Mouse (Mus musculus): ENCODE measurements at regions not wholly inside any gene's neighbourhood (a gene's known extent, or its start where the extent isn't known, plus 50 kb on each side); places are given as distances from the start of the nearest gene placed in this dataset.
A peak's percentile ranks its signal among the peaks of the same experiment; 100 is the strongest.
"Not testable (repeated sequence)": the region's sequence is repeated elsewhere in the genome, so short reads cannot be mapped to it uniquely, and the experiment has no call there.

DNA sequence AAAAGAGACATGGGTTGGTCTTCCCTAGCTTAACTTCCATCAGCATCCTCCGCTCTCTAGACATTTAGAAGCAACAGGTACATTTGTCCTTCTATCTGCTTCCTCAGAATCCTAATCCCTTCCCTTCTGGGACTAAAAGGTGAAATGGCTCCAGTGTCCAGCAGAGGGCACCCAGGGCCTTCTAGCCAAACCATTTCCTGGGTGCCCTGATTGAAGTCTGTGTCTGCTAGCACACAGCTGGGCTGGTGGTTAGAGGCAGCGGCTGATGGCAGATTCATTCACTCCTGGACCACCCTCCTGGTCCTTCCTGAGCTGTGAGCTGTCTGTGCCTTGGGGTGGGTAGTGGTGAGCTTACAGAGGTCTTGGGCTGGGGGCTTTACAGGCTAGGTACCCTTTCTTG is 76.5 kb upstream of the Col13a1 start:
- no peaks in the 10 kb centered on the region for H3K27me3 ChIP-seq (ENCODE audit: control insufficient read depth, insufficient read depth, low read length, poor library complexity, severe bottlenecking)
- no peaks in the 10 kb centered on the region for H3K36me3 ChIP-seq (ENCODE audit: control insufficient read depth, insufficient read depth, low read length, poor library complexity, severe bottlenecking)
- DNase-seq (ENCODE audit: low read depth, low spot score): peak; percentile 3

GRCm38 (mm10) chr10:62049782-62050192 is 70.9 kb upstream of the Col13a1 start:
- DNase-seq (ENCODE audit: low read depth, low spot score): no peak
- H3K27me3 ChIP-seq (ENCODE audit: control insufficient read depth, insufficient read depth, low read length, poor library complexity, severe bottlenecking): no peaks in the 10 kb centered on the region
- H3K36me3 ChIP-seq (ENCODE audit: control insufficient read depth, insufficient read depth, low read length, poor library complexity, severe bottlenecking): no peaks in the 10 kb centered on the region

GRCm38 (mm10) chr10:62044408-62044807 is 65.5 kb upstream of the Col13a1 start:
- Histone ChIP-seq H3K27me3 (ENCODE audit: control insufficient read depth, insufficient read depth, low read length, poor library complexity, severe bottlenecking) (no peaks in the 10 kb centered on the region), H3K36me3 (ENCODE audit: control insufficient read depth, insufficient read depth, low read length, poor library complexity, severe bottlenecking) (no peaks in the 10 kb centered on the region)

DNA sequence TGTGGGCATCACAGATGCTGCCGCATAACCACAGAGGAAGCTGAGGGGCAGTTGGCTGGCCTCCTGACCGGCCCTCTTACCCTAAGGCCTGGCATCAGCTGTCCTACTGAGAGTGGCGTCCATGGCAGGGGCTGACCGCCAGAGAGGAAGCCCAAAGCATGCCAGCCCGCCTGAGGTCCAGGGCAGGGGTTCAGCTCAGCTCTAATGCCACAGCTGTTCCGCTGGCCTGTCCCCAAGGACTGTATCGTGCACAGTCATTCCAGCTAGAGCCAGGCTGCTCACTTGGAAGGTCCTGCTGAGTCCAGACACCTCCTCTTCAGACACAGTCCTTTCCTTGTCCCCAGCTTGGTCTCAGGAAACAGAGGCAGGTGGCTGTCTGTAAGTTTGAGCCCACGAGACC is 61.0 kb upstream of the Col13a1 start:
- H3K27me3 ChIP-seq (ENCODE audit: control insufficient read depth, insufficient read depth, low read length, poor library complexity, severe bottlenecking): no peaks in the 10 kb centered on the region
- no peaks in the 10 kb centered on the region for H3K36me3 ChIP-seq (ENCODE audit: control insufficient read depth, insufficient read depth, low read length, poor library complexity, severe bottlenecking)
- DNase-seq (ENCODE audit: low read depth, low spot score): no peak

More at GRCm38 (mm10) chr10:62044408-62044807, 65.5 kb upstream of the Col13a1 start:
- no peak for DNase-seq (ENCODE audit: low read depth, low spot score)

GRCm38 (mm10) chr10:62038656-62039055 is 59.7 kb upstream of the Col13a1 start:
- no peaks in the 10 kb centered on the region for H3K36me3 ChIP-seq (ENCODE audit: control insufficient read depth, insufficient read depth, low read length, poor library complexity, severe bottlenecking)
- no peak for DNase-seq (ENCODE audit: low read depth, low spot score)
- H3K27me3 ChIP-seq (ENCODE audit: control insufficient read depth, insufficient read depth, low read length, poor library complexity, severe bottlenecking): no peaks in the 10 kb centered on the region

- no peaks in the 10 kb centered on the region for H3K27me3 ChIP-seq (ENCODE audit: control insufficient read depth, insufficient read depth, low read length, poor library complexity, severe bottlenecking)
- no peak for DNase-seq (ENCODE audit: low read depth, low spot score)
- H3K36me3 ChIP-seq (ENCODE audit: control insufficient read depth, insufficient read depth, low read length, poor library complexity, severe bottlenecking): no peaks in the 10 kb centered on the region
Observed at GRCm38 (mm10) chr10:62037402-62038199, 58.7 kb upstream of the Col13a1 start.

DNA sequence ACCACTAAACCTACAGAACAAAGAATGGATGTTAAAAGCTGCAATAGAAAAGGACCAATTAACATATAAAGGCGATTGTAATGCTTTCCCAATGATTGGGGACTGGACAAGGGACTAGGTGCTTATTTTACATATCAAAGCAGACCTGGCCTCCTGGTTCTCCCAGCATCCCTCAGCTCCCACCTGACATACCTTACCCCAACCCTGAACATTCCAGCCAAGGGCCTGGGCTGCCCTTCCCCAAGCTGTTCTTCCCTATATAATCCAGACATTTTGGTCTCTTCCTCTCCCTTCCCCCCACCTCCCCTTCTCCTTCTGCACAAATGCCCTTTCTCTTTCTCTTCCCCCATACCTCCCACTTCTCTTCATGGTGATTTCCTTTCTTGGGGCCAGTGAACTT is 57.9 kb upstream of the Col13a1 start:
- no peak for DNase-seq (ENCODE audit: low read depth, low spot score)
- H3K27me3 ChIP-seq (ENCODE audit: control insufficient read depth, insufficient read depth, low read length, poor library complexity, severe bottlenecking): no peaks in the 10 kb centered on the region

DNA sequence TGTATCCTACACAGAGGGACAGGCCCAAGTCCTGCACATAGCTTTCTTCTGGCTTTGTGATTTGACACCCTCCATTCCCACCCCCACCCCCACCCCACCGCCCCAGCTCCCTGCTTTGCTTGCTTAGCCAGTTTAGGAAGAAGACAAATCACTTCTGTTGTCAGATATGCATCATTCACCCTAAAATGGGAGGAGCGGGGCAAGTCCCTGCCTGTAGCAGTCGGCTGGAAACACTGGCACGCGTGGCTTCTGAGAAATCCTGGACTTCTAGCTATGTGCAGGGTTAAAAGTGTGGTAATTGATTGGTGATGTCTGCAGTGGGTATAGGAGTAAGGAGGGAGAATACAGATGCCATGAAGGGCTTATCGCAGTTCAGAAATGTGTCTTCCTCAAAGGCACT is 55.4 kb upstream of the Col13a1 start:
- Histone ChIP-seq H3K36me3 (ENCODE audit: control insufficient read depth, insufficient read depth, low read length, poor library complexity, severe bottlenecking) (no peaks in the 10 kb centered on the region), H3K27me3 (ENCODE audit: control insufficient read depth, insufficient read depth, low read length, poor library complexity, severe bottlenecking) (no peaks in the 10 kb centered on the region)

More for the DNA sequence above, 57.9 kb upstream of the Col13a1 start:
- H3K36me3 ChIP-seq (ENCODE audit: control insufficient read depth, insufficient read depth, low read length, poor library complexity, severe bottlenecking): no peaks in the 10 kb centered on the region

DNA sequence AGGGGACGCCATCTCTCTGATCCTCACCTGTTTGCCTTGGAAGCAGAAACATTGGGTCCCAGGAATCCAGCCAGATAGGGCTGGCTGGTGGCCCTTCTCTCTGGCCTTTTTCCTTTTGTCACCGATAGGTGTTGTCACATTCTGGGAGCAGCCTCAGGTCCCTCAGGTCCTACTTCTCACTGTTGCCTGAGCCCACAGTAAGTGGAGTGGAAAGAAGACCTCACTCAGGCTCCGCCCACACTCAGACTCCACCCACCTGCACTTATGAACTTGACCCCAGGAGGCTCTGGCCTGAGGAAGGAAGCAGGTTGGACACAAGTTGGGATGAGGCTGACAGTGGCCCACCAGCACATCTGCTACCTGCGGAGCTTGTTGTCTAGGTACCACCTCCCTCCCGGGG is 54.8 kb upstream of the Col13a1 start:
- H3K27me3 ChIP-seq (ENCODE audit: control insufficient read depth, insufficient read depth, low read length, poor library complexity, severe bottlenecking): no peaks in the 10 kb centered on the region
- H3K36me3 ChIP-seq (ENCODE audit: control insufficient read depth, insufficient read depth, low read length, poor library complexity, severe bottlenecking): no peaks in the 10 kb centered on the region
- no peak for DNase-seq (ENCODE audit: low read depth, low spot score)

More for the DNA sequence above, 55.4 kb upstream of the Col13a1 start:
- DNase-seq (ENCODE audit: low read depth, low spot score): no peak

GRCm38 (mm10) chr10:62031986-62032385 is 53.1 kb upstream of the Col13a1 start:
- not testable (repeated sequence) for H3K36me3 ChIP-seq (ENCODE audit: control insufficient read depth, insufficient read depth, low read length, poor library complexity, severe bottlenecking); H3K27me3 ChIP-seq (ENCODE audit: control insufficient read depth, insufficient read depth, low read length, poor library complexity, severe bottlenecking); DNase-seq (ENCODE audit: low read depth, low spot score)

GRCm38 (mm10) chr10:62029271-62029670 is 50.4 kb upstream of the Col13a1 start:
- DNase-seq (ENCODE audit: low read depth, low spot score): no peak
- H3K36me3 ChIP-seq (ENCODE audit: control insufficient read depth, insufficient read depth, low read length, poor library complexity, severe bottlenecking): no peaks in the 10 kb centered on the region
- no peaks in the 10 kb centered on the region for H3K27me3 ChIP-seq (ENCODE audit: control insufficient read depth, insufficient read depth, low read length, poor library complexity, severe bottlenecking)
